Mouse (Mus musculus) CH12.LX (cell line): ENCODE measurements around the gene Gm19402. TPM values are rescaled to one million over a fixed set of nuclear protein-coding genes. Genes with fewer than 3 reads are reported as not detected.

ENCODE experiments used
- DNase-seq: peaks from one replicate; pipeline ENCODE4 v3.0.0-alpha.2; 2013; ENCODE audit errors: extremely low read depth
- H3K27ac ChIP-seq: 2 replicates; pipeline ENCODE4 v1.5.1; 2012; ENCODE audit warnings: low read depth, mild to moderate bottlenecking, control low read depth, moderate library complexity; ENCODE audit not compliant: insufficient read depth
- H3K27me3 ChIP-seq: replicated peaks from 2 replicates; pipeline ENCODE3; 2012; ENCODE audit warnings: inconsistent platforms
- H3K36me3 ChIP-seq, 2 experiments: replicated peaks in 1 of 2; 2 replicates each; pipeline versions ENCODE3 to v1.6.1; 2012; ENCODE audit warnings: inconsistent platforms in 1 of 2, low read length in 1 of 2, mild to moderate bottlenecking in 1 of 2, mixed read lengths in 1 of 2, moderate library complexity in 1 of 2; ENCODE audit not compliant: control insufficient read depth in 1 of 2, insufficient read depth in 1 of 2
- H3K4me1 ChIP-seq, 2 experiments: 2 replicates each; pipeline ENCODE4 v1.6.1; 2012; ENCODE audit warnings: inconsistent platforms in 1 of 2, moderate library complexity in 1 of 2; ENCODE audit not compliant: insufficient read depth in 2 of 2, control insufficient read depth in 1 of 2
- H3K4me2 ChIP-seq: 2 replicates; pipeline ENCODE4 v1.6.1; 2012; ENCODE audit warnings: low read depth, mild to moderate bottlenecking, control low read depth; ENCODE audit not compliant: poor library complexity, insufficient read depth, severe bottlenecking
- H3K4me3 ChIP-seq, 3 experiments: fragments of 150-350 bp in 1 of 3; sonication (generic) in 1 of 3; replicated peaks in 1 of 3; 2 replicates each; pipeline versions ENCODE3 to v1.5.1; 2011 to 2012; ENCODE audit warnings: low read depth in 2 of 3, low read length in 2 of 3, mild to moderate bottlenecking in 2 of 3, moderate library complexity in 2 of 3, control low read depth in 1 of 3, improper control_type of control experiment in 1 of 3, inconsistent platforms in 1 of 3, mixed read lengths in 1 of 3; ENCODE audit not compliant: poor library complexity in 1 of 3
- H3K79me2 ChIP-seq: replicated peaks from 2 replicates; pipeline ENCODE4 v1.6.1; 2012; ENCODE audit warnings: mild to moderate bottlenecking, moderate library complexity; ENCODE audit not compliant: control insufficient read depth, poor library complexity, insufficient read depth, severe bottlenecking; ENCODE audit errors: extremely low read depth
- H3K9ac ChIP-seq: 2 replicates; pipeline ENCODE4 v1.6.1; 2012; ENCODE audit warnings: low read depth, mild to moderate bottlenecking, control low read depth, moderate library complexity; ENCODE audit not compliant: insufficient read depth
- H3K9me3 ChIP-seq: replicated peaks from 2 replicates; pipeline ENCODE3; 2012; ENCODE audit warnings: low read length, inconsistent platforms, mixed read lengths
- CHD1 ChIP-seq: IDR thresholded peaks from 2 replicates; pipeline ENCODE4 v1.6.1; 2012; ENCODE audit warnings: low read depth, low read length, improper control_type of control experiment, inconsistent platforms
- CHD2 ChIP-seq: IDR thresholded peaks from 2 replicates; pipeline ENCODE4 v1.6.1; 2011; ENCODE audit warnings: low read length, improper control_type of control experiment
- E2F4 ChIP-seq: IDR thresholded peaks from 2 replicates; pipeline ENCODE4 v1.6.1; 2011; ENCODE audit warnings: low read depth, low read length, improper control_type of control experiment; ENCODE audit not compliant: insufficient replicate concordance
- ELF1 ChIP-seq: IDR thresholded peaks from 2 replicates; pipeline ENCODE4 v1.6.1; 2014; ENCODE audit warnings: low read depth, mild to moderate bottlenecking, inconsistent platforms, low read length, improper control_type of control experiment
- ETS1 ChIP-seq: conservative IDR thresholded peaks from 2 replicates; pipeline ENCODE4 v1.6.1; 2012; ENCODE audit warnings: low read depth, mild to moderate bottlenecking, inconsistent platforms, low read length, improper control_type of control experiment, moderate library complexity
- IRF4 ChIP-seq: IDR thresholded peaks from 2 replicates; pipeline ENCODE4 v1.6.1; 2014; ENCODE audit warnings: low read depth, mild to moderate bottlenecking, inconsistent platforms, low read length, improper control_type of control experiment
- JUN ChIP-seq: IDR thresholded peaks from 2 replicates; pipeline ENCODE4 v1.6.1; 2011; ENCODE audit warnings: low read depth, mild to moderate bottlenecking, low read length, improper control_type of control experiment, moderate library complexity; ENCODE audit not compliant: insufficient read depth
- KAT2A ChIP-seq: IDR thresholded peaks from 2 replicates; pipeline ENCODE4 v1.6.1; 2012; ENCODE audit warnings: low read length, improper control_type of control experiment, inconsistent platforms; ENCODE audit not compliant: insufficient replicate concordance
- MAZ ChIP-seq: IDR thresholded peaks from 2 replicates; pipeline ENCODE4 v1.6.1; 2012; ENCODE audit warnings: low read depth, mild to moderate bottlenecking, inconsistent platforms, low read length, improper control_type of control experiment, moderate library complexity
- MEF2A ChIP-seq: IDR thresholded peaks from 2 replicates; pipeline ENCODE4 v1.6.1; 2014; ENCODE audit warnings: low read depth, mild to moderate bottlenecking, inconsistent platforms, low read length, improper control_type of control experiment, borderline replicate concordance
- MXI1 ChIP-seq: IDR thresholded peaks from 2 replicates; pipeline ENCODE4 v1.6.1; 2011; ENCODE audit warnings: mild to moderate bottlenecking, low read depth, low read length, improper control_type of control experiment
- MYC ChIP-seq: IDR thresholded peaks from 2 replicates; pipeline ENCODE4 v1.6.1; 2011; ENCODE audit warnings: low read depth, mild to moderate bottlenecking, improper control_type of control experiment, low read length
- NELFE ChIP-seq: IDR thresholded peaks from 2 replicates; pipeline ENCODE4 v1.6.1; 2011; ENCODE audit warnings: low read depth, low read length, improper control_type of control experiment
- NRF1 ChIP-seq: IDR thresholded peaks from 2 replicates; pipeline ENCODE4 v1.6.1; 2014; ENCODE audit warnings: low read depth, mild to moderate bottlenecking, inconsistent platforms, low read length, improper control_type of control experiment, moderate library complexity
- PAX5 ChIP-seq: IDR thresholded peaks from 2 replicates; pipeline ENCODE4 v1.6.1; 2012; ENCODE audit warnings: low read length, inconsistent platforms, mixed read lengths
- POLR2A ChIP-seq: IDR thresholded peaks from 2 replicates; pipeline ENCODE4 v1.6.1; 2011; ENCODE audit warnings: low read depth, mild to moderate bottlenecking, improper control_type of control experiment, low read length
- RAD21 ChIP-seq: IDR thresholded peaks from 2 replicates; pipeline ENCODE4 v1.6.1; 2011; ENCODE audit warnings: low read depth, mild to moderate bottlenecking, low read length, improper control_type of control experiment, moderate library complexity
- RCOR1 ChIP-seq: conservative IDR thresholded peaks from 2 replicates; pipeline ENCODE4 v1.6.1; 2012; ENCODE audit warnings: low read depth, mild to moderate bottlenecking, inconsistent platforms, low read length, improper control_type of control experiment
- SIN3A ChIP-seq: IDR thresholded peaks from 2 replicates; pipeline ENCODE4 v1.6.1; 2012; ENCODE audit warnings: low read length, improper control_type of control experiment, inconsistent platforms
- UBTF ChIP-seq: IDR thresholded peaks from 2 replicates; pipeline ENCODE4 v1.6.1; 2012; ENCODE audit warnings: low read depth, mild to moderate bottlenecking, inconsistent platforms, low read length, improper control_type of control experiment, moderate library complexity
- USF1 ChIP-seq: IDR thresholded peaks from 2 replicates; pipeline ENCODE4 v1.6.1; 2014; ENCODE audit warnings: low read depth, mild to moderate bottlenecking, inconsistent platforms, low read length, improper control_type of control experiment
- ZMIZ1 ChIP-seq: IDR thresholded peaks from 2 replicates; pipeline ENCODE4 v1.6.1; 2012; ENCODE audit warnings: low read depth, mild to moderate bottlenecking, inconsistent platforms, low read length, improper control_type of control experiment
- ZNF384 ChIP-seq: IDR thresholded peaks from 2 replicates; pipeline ENCODE4 v1.6.1; 2012; ENCODE audit warnings: low read depth, low read length, improper control_type of control experiment, inconsistent platforms
- dilution Hi-C: fragments of 300-500 bp; cut with MboI; formaldehyde crosslinking; loops from 2 replicates; pipeline ENCODE4 v1.14.3; 2020; ENCODE audit warnings: low sequenced_read_pairs; ENCODE audit not compliant: extremely low pct_unique_long_range_greater_than_20kb, extremely low pct_ligation_motif_present
- in situ Hi-C: fragments of 300-500 bp; cut with MboI; formaldehyde crosslinking; loops from 3 replicates; pipeline ENCODE4 v1.14.3; 2019; ENCODE audit warnings: low sequenced_read_pairs, low pct_ligation_motif_present, low pct_unique_long_range_greater_than_20kb, mixed read lengths
- polyA plus RNA-seq: library from polyadenylated mRNA; unstranded; fragments of >175 nt; gene quantifications from 2 replicates; pipeline ENCODE4 v1.2.1, GENCODE M21; 2012; ENCODE audit warnings: low read depth; ENCODE audit not compliant: insufficient read length
- total RNA-seq, 2 experiments: library from RNA; depleted of rRNA; stranded (reverse); fragments of 300-350 nt in 1 of 2; fragments of >200 nt in 1 of 2; gene quantifications; 2 replicates each; pipeline ENCODE4 v1.2.3; 2012 to 2014

Gene Gm19402
- total and polyA plus RNA-seq, 3 experiments = not detected

- no peak overlapping the region for H3K27ac ChIP-seq
- dilution Hi-C loops = no loop called here
- peaks cover 2 to 37% of the 10 kb centered on the region in 2 experiments for H3K4me1 ChIP-seq
- no peaks in the 10 kb centered on the region for H3K36me3 ChIP-seq
- in situ Hi-C loops = no loop called here
- no peak overlapping the region for H3K9ac ChIP-seq
- no peak overlapping the region for H3K4me3 ChIP-seq
- no peaks in the 10 kb centered on the region for H3K79me2 ChIP-seq
- no peak overlapping the region for H3K4me2 ChIP-seq
- H3K27me3 ChIP-seq = peaks cover 31% of the 10 kb centered on the region
- DNase-seq = no peak
- no peaks in the 10 kb centered on the region for H3K9me3 ChIP-seq
- TF ChIP-seq ZNF384 = no peak
- TF ChIP-seq SIN3A = no peak
- no peak for TF ChIP-seq IRF4
- no peak for TF ChIP-seq JUN
- no peak for TF ChIP-seq UBTF
- TF ChIP-seq USF1 = no peak
- no peak for TF ChIP-seq CHD2
- no peak for TF ChIP-seq KAT2A
- no peak for TF ChIP-seq NELFE
- TF ChIP-seq ETS1 = no peak
- TF ChIP-seq E2F4 = no peak
- no peak for TF ChIP-seq ZMIZ1
- no peak for TF ChIP-seq RCOR1
- TF ChIP-seq CHD1 = no peak
These were observed 6.4 kb downstream of the Gm19402 start for GRCm38 (mm10) chr10:77684181-77684580.

GRCm38 (mm10) chr10:77682994-77683393, 7.6 kb downstream of the Gm19402 start:
- Histone ChIP-seq H3K4me2 (no peak overlapping the region), H3K9me3 (no peaks in the 10 kb centered on the region), H3K4me1 (peaks cover 2 to 32% of the 10 kb centered on the region in 2 experiments), H3K9ac (no peak overlapping the region), H3K79me2 (no peaks in the 10 kb centered on the region), H3K27me3 (peaks cover 30% of the 10 kb centered on the region), H3K4me3 (no peak overlapping the region), H3K36me3 (no peaks in the 10 kb centered on the region), H3K27ac (no peak overlapping the region)
- no peak for DNase-seq
- no peak for TF ChIP-seq POLR2A
- no peak for TF ChIP-seq MXI1
- no peak for TF ChIP-seq PAX5
- TF ChIP-seq ELF1 = no peak
- no peak for TF ChIP-seq NRF1
- no peak for TF ChIP-seq JUN
- no peak for TF ChIP-seq ETS1
- TF ChIP-seq MAZ = no peak
- TF ChIP-seq RAD21 = no peak
- no peak for TF ChIP-seq MEF2A
- TF ChIP-seq UBTF = no peak
- TF ChIP-seq MYC = no peak
- no peak for TF ChIP-seq KAT2A
- in situ Hi-C loops (no loop called here), dilution Hi-C loops (no loop called here)
